Mouse (Mus musculus) liver, embryonic 14.5 days (tissue): ENCODE measurements at regions not wholly inside any gene's neighbourhood (a gene's known extent, or its start where the extent isn't known, plus 50 kb on each side); places are given as distances from the start of the nearest gene placed in this dataset. TPM values are rescaled to one million over a fixed set of nuclear protein-coding genes. Genes with fewer than 3 reads are reported as not detected.

Experiments
- ATAC-seq: fragments of 200-750 bp; cut with Nextera tagmentation; 2 replicates; pipeline ENCODE4 v1.8.0; 2017; ENCODE audit warnings: moderate number of reproducible peaks, mild to moderate bottlenecking, moderate library complexity; ENCODE audit not compliant: insufficient read depth
- DNase-seq, 3 experiments: peaks; one replicate each; pipeline ENCODE4 v3.0.0-alpha.2; 2012 to 2013; ENCODE audit warnings: low read depth in 3 of 3, low spot score in 3 of 3
- H3K27ac ChIP-seq: fragments of 300-500 bp; sonication (generic); 2 replicates; pipeline ENCODE4 v1.5.1; 2014; ENCODE audit warnings: moderate library complexity, mild to moderate bottlenecking, control low read depth, inconsistent platforms
- H3K27me3 ChIP-seq: fragments of 300-500 bp; sonication (generic); 2 replicates; pipeline ENCODE4 v1.6.1; 2014; ENCODE audit warnings: mild to moderate bottlenecking, low read length, moderate library complexity; ENCODE audit not compliant: control insufficient read depth, insufficient read depth
- H3K36me3 ChIP-seq: fragments of 300-500 bp; sonication (generic); replicated peaks from 2 replicates; pipeline ENCODE4 v1.6.1; 2014; ENCODE audit warnings: low read depth; ENCODE audit not compliant: control insufficient read depth, insufficient read depth
- H3K4me1 ChIP-seq, 2 experiments: fragments of 200-500 bp in 1 of 2; fragments of 300-500 bp in 1 of 2; sonication (generic) in 1 of 2; replicated peaks; 2 replicates each; pipeline ENCODE4 v1.6.1; 2012 to 2014; ENCODE audit warnings: antibody characterized with exemption in 1 of 2, inconsistent platforms in 1 of 2, low read length in 1 of 2; ENCODE audit not compliant: control insufficient read depth in 2 of 2, insufficient read depth in 2 of 2
- H3K4me2 ChIP-seq: fragments of 300-500 bp; sonication (generic); 2 replicates; pipeline ENCODE4 v1.6.1; 2014; ENCODE audit warnings: low read depth, mild to moderate bottlenecking, control low read depth, moderate library complexity
- H3K4me3 ChIP-seq, 2 experiments: fragments of 200-500 bp in 1 of 2; fragments of 300-500 bp in 1 of 2; sonication (generic) in 1 of 2; 2 replicates each; pipeline ENCODE4 v1.5.1; 2012 to 2014; ENCODE audit warnings: low read depth in 2 of 2, low read length in 2 of 2, mild to moderate bottlenecking in 2 of 2, control low read depth in 1 of 2, inconsistent platforms in 1 of 2, moderate library complexity in 1 of 2; ENCODE audit not compliant: insufficient read depth in 1 of 2
- H3K9ac ChIP-seq: fragments of 300-500 bp; sonication (generic); replicated peaks from 2 replicates; pipeline ENCODE4 v1.6.1; 2014; ENCODE audit warnings: mild to moderate bottlenecking, control low read depth, moderate library complexity
- H3K9me3 ChIP-seq: fragments of 300-500 bp; sonication (generic); 2 replicates; pipeline ENCODE4 v1.6.1; 2016; ENCODE audit warnings: low read length, mixed read lengths; ENCODE audit not compliant: control insufficient read depth
- CTCF ChIP-seq: IDR thresholded peaks from 2 replicates; pipeline ENCODE4 v1.5.1; 2016; ENCODE audit warnings: antibody characterized with exemption, low read depth, control low read depth
- EP300 ChIP-seq: IDR thresholded peaks from 2 replicates; pipeline ENCODE4 v1.6.1; 2016; ENCODE audit warnings: antibody characterized with exemption, low read depth
- whole genome bisulfite sequencing: fragments of 180-500 bp; shearing (Covaris S2); extraction: QIAGEN DNeasy Blood & Tissue Kit; methylation state at CpG from one replicate; pipeline ENCODE4 v1.1.7; 2014; ENCODE audit not compliant: insufficient replicate concordance; 5-methylcytosine and 5-hydroxymethylcytosine counted together
- microRNA-seq: library from miRNA; unstranded; fragments of <30 nt; microRNA quantifications from one replicate; pipeline ENCODE4, GENCODE M21; 2016

GRCm38 (mm10) chr14:100336926-100337325 is 52.4 kb upstream of the Klf12 start:
- no peak for ATAC-seq
- 61% methylated on average over 4 of the region's 4 CpGs for WGBS
- DNase-seq: no peak

More at GRCm38 (mm10) chr14:100336926-100337325, 52.4 kb upstream of the Klf12 start:
- Histone ChIP-seq H3K36me3 (no peaks in the 10 kb centered on the region), H3K4me2 (no peak overlapping the region), H3K4me3 (no peak overlapping the region), H3K27ac (no peak overlapping the region), H3K4me1 (no peaks in the 10 kb centered on the region), H3K9ac (no peak overlapping the region), H3K9me3 (no peaks in the 10 kb centered on the region), H3K27me3 (no peaks in the 10 kb centered on the region)
- TF ChIP-seq EP300 (no peak), CTCF (no peak)

Small RNA genes in the stretch of these regions (microRNA-seq; reads per million reads assigned to microRNA genes)
- gene Gm22401: not detected
